Comparison of ENCODE assay signal across 9 mouse cellular contexts in genomic region chr11:98981997-98982772, GRCm38 (mm10). TPM values are rescaled to one million over a fixed set of nuclear protein-coding genes. Genes with fewer than 3 reads are reported as not detected.
DNase-seq lines count a peak whose midpoint lies in the region; ATAC-seq lines count a peak whose summit lies in the region.
"Had no signal": no experiment of that assay in that cellular context is flagged by ENCODE, and none has a peak within 500 bp of the region (broad histone marks: within the 10 kb centered on the region; RNA-seq: fewer than 3 reads in every experiment).

No protein-coding gene starts in this region.

- peak; percentile 73 for ATAC-seq in megakaryocyte, adult 5-6 weeks (ENCODE audit: poor library complexity, severe bottlenecking)

- intact Hi-C loops in gastrocnemius, postnatal 14 days (cut with DNase I; ENCODE audit: low total_unique reads), result loop anchor here (5.0 kb wide), 1 partner anchor 35 kb away; no protein-coding TSS in a partner anchor
- intact Hi-C loops in gastrocnemius, postnatal 36 days (cut with DNase I), result no loop called here

- DNase-seq in gastrocnemius, postnatal 14 days, result peak; percentile 77
- no peak for DNase-seq in gastrocnemius, postnatal 36 days
- DNase-seq in T-cell, adult 2 months (ENCODE audit: low spot score), result peak; percentile 66
- peak; percentile 75 for DNase-seq in embryo, embryonic 9.5 days (ENCODE audit: extremely low spot score)
- DNase-seq in heart, postnatal 4 days, result peak; percentile 75
- peak; percentile 58 to 61 for DNase-seq in layer of hippocampus, postnatal 36 days
- DNase-seq in right cerebral cortex, postnatal 36 days (ENCODE audit: low spot score in 2 of 2), result peak; percentile 66 to 69

RNA-seq across cellular contexts. Expression of gene Gjd3, which starts 0.6 kb away (rescaled TPM):
- total RNA-seq in gastrocnemius, postnatal 14 days (2021), result not detected
- not detected for total RNA-seq in gastrocnemius, postnatal 36 days (2021)
- 1 to 10 TPM; 2.0 to 2.5 TPM for total RNA-seq in heart, postnatal 4 days (2021)
- total RNA-seq in layer of hippocampus, postnatal 36 days (2021), result 1 to 10 TPM in 1 of 2 experiments, under 1 TPM in 1; 0.96 to 1.1 TPM
- total RNA-seq in megakaryocyte, adult 5-6 weeks (2015), result not detected in 2 replicates
- total RNA-seq in megakaryocyte, adult 5-6 weeks (2017), result not detected in 2 replicates
- total RNA-seq: MEL had no signal

RNA-seq across cellular contexts. Expression of gene Top2a, which starts 41.8 kb away (rescaled TPM):
- 10 to 100 TPM; 13.8 to 16.9 TPM for total RNA-seq in gastrocnemius, postnatal 14 days (2021)
- total RNA-seq in gastrocnemius, postnatal 36 days (2021), result 1 to 10 TPM; 2.9 to 4.5 TPM
- 100 to 1,000 TPM; 174 to 191 TPM for total RNA-seq in heart, postnatal 4 days (2021)
- 1 to 10 TPM; 2.7 to 3.3 TPM for total RNA-seq in layer of hippocampus, postnatal 36 days (2021)
- 299 and 310 TPM in 2 replicates for total RNA-seq in megakaryocyte, adult 5-6 weeks (2015)
- 694 and 703 TPM in 2 replicates for total RNA-seq in megakaryocyte, adult 5-6 weeks (2017)

RNA-seq across cellular contexts. Expression of gene Rara, which starts 54.6 kb away (rescaled TPM):
- 10 to 100 TPM; 13.7 to 19.7 TPM for total RNA-seq in gastrocnemius, postnatal 14 days (2021)
- total RNA-seq in gastrocnemius, postnatal 36 days (2021), result 10 to 100 TPM in 1 of 2 experiments, 1 to 10 TPM in 1; 8.7 to 13.2 TPM
- 10 to 100 TPM; 34.6 to 38.1 TPM for total RNA-seq in heart, postnatal 4 days (2021)
- total RNA-seq in layer of hippocampus, postnatal 36 days (2021), result 10 to 100 TPM; 18.5 to 18.7 TPM
- 124 and 125 TPM in 2 replicates for total RNA-seq in megakaryocyte, adult 5-6 weeks (2015)
- 38.8 and 43.3 TPM in 2 replicates for total RNA-seq in megakaryocyte, adult 5-6 weeks (2017)

RNA-seq across cellular contexts. Expression of gene Igfbp4, which starts 58.9 kb away (rescaled TPM):
- 100 to 1,000 TPM in 1 of 2 experiments, 10 to 100 TPM in 1; 76.9 to 104 TPM for total RNA-seq in gastrocnemius, postnatal 14 days (2021)
- 10 to 100 TPM; 32.0 to 41.9 TPM for total RNA-seq in gastrocnemius, postnatal 36 days (2021)
- 100 to 1,000 TPM; 204 to 217 TPM for total RNA-seq in heart, postnatal 4 days (2021)
- total RNA-seq in layer of hippocampus, postnatal 36 days (2021), result 10 to 100 TPM; 71.4 to 72.1 TPM
- 16.0 and 17.3 TPM in 2 replicates for total RNA-seq in megakaryocyte, adult 5-6 weeks (2015)
- total RNA-seq in megakaryocyte, adult 5-6 weeks (2017), result 31.3 and 33.3 TPM in 2 replicates

Comparison
In these comparisons a context has a peak if more than half of its experiments do, and no peak if none do; other contexts are left out.
1. DNase-seq: peak in gastrocnemius, postnatal 14 days (single experiment), T-cell, adult 2 months (single experiment), embryo, embryonic 9.5 days (single experiment), heart, postnatal 4 days (single experiment), layer of hippocampus, postnatal 36 days (2 of 2) and right cerebral cortex, postnatal 36 days (2 of 2); none in gastrocnemius, postnatal 36 days (0 of 2).
2. RNA of gene Top2a, which starts 41.8 kb away (total RNA-seq): 299 to 703 TPM in megakaryocyte, adult 5-6 weeks and 174 to 191 TPM in heart, postnatal 4 days; 13.8 to 16.9 TPM in gastrocnemius, postnatal 14 days, 2.9 to 4.5 TPM in gastrocnemius, postnatal 36 days and 2.7 to 3.3 TPM in layer of hippocampus, postnatal 36 days; every median in the first group is over 4 times any median in the second.